Mouse (Mus musculus) heart, adult 11 months (tissue): ENCODE results near the gene Slc6a6.
A peak's percentile ranks its signal among the peaks of the same experiment; 100 is the strongest.

Experiments used
- DNase-seq: peaks from one replicate; pipeline ENCODE4 v3.0.0; 2022

Slc6a6 gene

DNA sequence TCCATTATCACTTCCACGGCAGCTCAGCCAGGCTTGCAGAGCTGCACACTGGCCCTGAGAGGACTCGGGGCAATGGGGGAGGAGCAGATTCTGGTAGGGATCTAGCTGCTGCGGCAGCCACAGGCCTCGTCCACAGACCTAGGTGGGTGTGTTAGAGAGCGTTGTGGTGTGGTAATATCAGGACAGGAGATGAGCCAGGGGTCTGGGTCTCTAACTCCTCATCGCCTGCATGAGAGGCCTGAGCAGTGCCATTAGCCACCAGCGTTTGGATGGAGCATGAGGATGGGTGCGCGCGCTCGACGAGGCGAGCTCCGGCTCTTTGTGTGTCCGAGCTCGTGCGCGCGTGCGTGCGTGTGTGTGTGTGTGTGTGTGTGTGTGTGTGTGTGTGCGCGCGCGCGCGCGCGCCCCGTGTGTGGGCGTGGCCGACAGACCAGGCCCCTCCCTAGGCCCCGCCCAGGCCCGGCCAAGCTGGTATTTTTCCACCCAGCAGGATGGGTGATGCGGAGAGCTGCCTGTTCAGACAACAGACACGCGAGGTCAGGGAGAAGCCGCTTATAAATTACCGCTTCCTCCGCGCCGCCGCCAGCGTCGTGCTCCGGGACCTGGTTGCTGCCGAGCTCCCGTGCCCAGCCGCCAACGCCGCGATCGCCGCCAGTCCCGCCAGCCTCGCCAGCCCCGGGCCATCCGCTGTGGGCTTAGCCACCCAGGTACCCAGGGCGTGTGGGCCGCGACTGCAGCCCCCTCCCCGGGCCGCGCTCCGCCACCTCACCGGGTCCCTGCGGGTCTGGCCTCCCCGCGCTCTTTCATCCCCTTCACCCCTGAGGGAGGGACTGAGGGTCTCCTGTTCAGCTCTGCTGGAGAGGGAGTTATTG, at the start of gene Slc6a6:
Gene Slc6a6 (plus strand): TSS at position 452 of the 872 bp plus-strand sequence.
- peak; percentile 99 for DNase-seq

DNA sequence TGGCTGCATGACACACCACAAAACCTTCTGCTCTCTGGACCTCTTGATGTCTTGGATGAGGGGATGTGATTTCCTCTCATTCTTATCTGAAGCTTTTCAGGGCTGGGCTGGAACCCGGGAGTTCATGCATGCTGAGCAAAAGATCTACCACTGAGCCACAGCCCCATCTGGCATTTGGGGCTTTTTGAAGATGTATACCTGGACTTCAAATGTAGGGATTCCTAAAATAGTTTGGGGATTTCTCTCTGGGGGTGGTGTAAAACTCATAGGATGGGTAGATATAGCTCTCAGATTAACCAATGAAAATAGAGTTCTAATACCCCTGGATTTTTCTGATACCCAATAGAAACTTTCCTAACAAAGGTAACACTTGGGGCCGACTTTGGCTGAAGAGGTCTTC, 49.4 kb upstream of the Slc6a6 start:
- no peak for DNase-seq

DNA sequence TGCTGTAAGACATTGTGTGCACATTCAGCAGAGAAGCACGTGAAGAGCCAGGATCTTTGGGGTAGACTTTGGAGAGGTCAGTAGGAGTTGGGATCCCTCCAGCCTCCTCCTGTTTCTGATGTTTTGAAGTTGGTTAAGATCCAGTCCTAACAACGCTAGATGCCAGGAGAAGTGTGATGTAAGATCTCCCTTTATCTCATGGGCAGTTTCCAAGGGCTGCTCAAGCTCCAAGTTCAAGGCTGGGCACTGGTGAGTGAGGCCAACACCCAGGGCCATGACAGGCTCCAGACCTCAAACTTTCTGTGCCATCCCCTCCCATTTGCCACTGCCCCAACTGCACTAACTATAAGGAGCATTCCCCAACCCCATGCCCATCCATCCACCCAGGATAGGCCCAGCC, 49.0 kb upstream of the Slc6a6 start:
- no peak for DNase-seq

DNA sequence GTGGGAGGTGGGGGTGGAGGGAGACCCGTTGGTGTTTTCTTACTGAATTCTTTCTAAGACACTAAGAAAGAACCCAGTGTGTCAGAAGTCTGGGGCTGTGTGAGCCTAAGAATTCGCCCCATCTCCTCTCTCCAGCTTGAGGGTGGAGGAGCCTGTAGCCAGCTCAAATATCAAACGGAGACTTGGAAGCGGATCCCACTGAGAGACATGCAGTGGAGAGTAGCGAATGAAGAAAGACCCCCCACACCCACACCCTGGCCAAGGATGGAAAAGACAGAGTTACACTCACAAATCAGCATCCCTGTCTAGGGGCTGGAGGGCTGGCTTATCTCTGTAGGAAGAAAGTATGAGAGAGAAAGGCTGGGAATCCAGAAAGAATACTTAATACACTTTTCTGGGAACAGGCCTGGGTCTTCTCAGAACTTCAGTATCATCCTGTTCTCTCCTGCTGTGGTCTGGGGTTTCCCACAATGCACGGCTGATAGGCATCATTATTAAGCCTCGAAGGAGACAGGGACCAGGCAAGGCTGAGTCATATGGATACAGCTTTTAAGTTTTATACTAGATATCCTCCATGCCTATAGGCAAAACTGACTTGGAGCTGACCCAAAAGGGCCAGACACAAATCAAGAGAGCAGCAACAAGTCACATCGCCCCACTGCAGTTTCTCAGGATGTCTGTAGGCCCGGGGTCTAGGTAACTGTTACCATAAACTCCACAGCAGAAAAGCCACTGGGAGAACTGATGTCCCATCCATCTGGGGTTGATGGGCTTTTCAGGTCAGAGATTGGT, 45.5 kb upstream of the Slc6a6 start:
- no peak for DNase-seq

DNA sequence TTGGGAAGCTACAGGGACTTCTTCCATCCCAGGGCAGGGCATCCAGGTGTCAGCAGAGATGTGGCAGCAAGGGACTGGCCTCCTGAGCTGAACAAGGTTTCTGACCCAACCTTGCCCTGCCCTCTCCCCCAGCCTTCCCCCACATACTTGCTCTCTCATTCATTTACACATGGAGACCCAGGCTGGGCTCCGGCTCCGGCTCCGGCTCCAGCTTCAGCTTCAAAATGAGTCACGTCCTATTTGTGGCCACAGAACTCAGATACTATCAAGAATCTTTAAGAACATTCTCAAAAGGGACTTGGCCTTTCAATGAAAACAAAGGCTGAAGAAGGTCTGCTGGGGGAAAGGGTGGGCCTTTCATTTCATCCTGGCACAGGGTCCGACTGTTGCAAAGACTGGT, 40.8 kb upstream of the Slc6a6 start:
- no peak for DNase-seq

DNA sequence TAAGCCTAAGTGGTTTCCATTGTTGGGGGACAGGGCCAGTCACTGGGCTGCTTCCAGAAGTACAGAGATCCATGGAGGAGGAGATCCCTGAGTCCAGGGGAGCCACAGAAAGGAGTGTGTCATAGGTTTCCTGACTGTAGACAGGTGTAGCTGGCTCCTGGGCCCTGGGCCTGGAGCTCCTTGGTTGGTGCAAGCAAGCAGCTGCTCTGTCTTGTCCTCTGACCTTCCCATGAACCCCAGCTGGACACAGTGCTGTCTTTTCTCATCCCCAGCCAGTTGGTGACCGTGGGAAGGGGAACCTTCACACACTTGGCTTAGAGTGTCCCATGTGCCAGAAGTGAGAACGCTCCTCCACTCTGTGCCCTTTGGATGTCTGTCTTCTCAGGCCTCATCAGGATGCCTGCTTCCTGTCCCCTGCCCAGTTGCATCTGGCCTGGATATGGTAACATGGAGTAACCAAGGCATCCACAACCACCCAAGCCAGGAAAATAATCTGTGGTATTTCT, 40.4 kb upstream of the Slc6a6 start:
- DNase-seq, result no peak

DNA sequence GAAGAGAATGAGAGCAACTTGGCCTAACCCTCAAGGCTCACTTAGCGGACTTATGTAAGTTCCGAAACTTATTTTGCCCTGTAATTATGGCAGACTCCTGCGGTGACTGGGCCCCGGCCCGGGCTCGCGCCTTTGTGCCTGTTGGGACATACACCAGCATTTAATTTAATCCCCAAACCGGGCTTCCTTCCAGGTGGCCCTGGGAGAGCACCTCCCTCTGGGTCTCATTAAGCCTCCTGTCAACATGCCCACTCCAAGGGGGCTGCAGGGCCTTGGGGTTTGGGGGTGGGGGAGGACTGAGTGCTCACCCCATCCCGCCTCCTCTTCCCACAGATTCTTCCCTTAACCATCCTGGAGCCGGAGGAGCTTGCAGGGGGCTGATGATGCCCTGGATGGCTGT, 37.8 kb upstream of the Slc6a6 start:
- DNase-seq, result no peak

DNA sequence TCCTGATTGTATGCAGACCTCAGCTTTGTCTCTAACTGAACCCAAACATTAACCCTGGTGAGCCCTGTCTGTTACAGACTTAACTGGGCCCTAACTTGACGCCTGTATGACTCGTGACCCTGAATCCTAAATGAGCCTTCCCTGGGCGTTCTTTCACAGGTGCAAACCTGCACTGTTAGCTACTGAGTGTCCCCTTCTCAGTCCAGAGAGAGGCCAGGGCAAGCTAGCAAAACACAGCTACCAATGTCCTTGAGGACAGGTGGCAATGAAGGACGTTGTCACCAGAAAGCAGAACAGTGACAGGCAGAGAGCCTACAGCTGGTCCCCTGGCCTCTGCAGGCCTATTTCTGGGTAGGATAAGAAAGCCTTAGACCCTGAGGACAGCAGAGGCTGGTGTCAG, 37.0 kb upstream of the Slc6a6 start:
- DNase-seq, result no peak

DNA sequence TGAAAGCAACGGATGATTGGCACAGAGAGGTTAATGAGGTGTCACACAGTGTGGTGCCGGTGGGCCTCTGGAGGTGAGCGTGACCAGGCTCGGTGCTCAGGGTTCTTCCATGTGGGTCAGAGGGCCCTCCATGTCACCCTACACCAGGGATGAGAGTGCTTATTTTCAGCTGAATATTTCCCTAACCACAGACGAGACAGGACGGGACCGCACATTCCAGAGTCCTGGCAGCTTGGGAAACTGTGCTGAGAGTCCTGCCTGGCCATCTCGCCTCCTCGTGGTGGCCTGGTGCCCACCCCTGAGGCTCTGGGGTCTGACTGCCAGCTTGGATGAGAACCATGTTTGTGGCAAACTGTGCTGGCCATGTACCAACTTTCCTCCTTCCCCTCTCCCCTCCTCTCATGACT, 36.5 kb upstream of the Slc6a6 start:
- no peak for DNase-seq

DNA sequence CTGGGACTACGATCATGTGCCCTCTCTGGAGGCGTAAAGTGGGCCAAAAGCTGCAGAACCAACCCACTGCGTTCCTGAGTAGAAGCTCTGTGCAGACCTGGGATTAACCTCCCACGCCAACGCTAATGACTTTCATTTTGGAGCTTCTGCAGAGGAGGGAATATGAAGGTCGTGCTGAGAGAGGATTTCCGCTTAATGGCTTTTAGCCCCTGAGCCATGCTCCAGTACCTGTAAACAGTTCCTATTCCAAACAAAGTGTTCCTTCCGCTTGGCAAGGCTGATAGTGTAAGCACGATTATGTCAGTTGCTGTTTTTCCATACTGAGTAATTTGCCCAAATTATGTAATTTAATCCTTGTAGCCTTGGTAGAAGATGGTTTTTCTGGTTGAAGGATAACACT, 33.6 kb upstream of the Slc6a6 start:
- peak; percentile 92 for DNase-seq

DNA sequence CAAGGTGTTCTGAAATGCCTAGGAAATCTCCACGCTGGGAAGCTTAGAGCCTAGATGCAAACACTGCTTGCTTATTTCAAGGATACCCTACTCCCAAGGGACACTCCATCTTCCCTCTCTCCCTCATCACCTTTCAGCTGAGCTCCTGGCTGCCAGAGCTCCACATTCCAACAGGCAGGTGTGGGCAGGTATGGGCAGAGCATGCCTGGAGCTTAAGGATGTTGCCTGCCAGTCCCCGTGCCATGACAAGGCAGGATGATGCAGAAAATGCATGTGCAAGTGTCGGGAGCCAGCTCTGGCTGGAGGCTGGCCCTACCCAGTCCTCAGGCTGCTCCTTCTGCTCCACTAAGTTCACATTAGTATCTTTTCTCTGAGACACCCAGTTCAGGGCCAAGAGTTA, 31.6 kb upstream of the Slc6a6 start:
- DNase-seq, result no peak

DNA sequence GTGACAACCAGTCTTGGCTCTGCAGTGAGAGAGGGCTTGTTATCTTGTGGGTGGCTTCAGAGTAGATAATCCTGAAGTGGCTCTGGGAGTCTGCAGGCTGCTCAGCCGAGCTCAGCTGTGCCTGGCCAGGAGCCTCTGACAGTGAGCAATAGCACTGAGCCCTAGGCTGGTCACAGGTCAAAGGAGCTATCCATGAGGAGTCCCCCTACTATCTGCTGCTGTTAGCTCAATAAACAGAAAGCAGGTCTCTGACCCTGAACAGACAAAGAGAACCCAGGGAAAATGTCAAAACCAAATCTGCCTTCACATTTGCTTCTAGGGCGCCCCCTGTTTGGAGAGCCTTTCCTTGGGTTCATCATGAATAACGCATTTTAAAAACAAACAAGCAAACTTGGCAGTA, 28.6 kb upstream of the Slc6a6 start:
- no peak for DNase-seq

DNA sequence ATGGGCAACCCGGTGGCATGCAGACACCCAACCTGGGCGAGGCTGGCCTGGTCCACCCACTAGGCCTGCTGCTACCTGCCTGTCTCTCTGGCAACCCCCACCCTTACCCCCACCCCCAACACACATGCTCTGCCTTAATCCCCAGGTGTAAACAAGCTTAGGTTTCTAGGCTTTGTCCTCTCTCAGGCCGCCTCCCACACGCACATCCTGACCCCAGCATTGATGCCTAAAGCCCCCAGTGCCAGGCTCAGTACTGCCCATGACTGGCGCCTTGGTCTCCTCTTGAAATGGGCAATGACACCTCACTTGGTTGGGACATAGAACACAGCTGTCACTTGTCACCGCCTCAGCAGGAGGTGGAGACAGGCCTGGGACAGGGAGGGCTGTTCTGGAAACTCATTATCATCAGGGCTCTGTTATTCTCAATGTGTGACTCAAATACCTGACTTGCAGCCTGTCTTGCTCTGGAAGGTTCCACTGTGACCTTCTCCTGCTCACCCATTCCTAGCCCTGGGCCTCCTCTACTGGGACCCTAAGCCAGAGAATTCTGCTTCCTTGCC, 27.9 kb upstream of the Slc6a6 start:
- peak; percentile 91 for DNase-seq

DNA sequence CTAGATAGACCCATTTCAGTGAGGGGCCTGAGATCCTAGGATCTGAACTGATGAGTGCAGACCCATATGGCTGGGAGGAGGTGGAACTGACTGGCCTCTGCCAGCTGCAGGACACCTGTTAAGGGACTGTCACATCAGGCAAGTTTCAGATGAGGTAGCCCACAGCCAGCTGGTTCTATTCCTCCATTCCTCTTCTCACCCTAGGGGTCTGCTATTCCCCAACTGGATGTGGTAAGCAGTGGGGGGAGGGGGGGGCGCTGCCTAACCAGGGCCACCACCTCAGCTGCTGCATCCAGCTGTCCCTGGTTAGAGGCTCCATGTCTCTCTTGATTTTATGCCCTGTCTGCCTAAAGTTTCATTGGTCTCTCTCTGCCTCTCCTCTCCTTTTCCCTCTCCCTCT, 25.6 kb upstream of the Slc6a6 start:
- no peak for DNase-seq

DNA sequence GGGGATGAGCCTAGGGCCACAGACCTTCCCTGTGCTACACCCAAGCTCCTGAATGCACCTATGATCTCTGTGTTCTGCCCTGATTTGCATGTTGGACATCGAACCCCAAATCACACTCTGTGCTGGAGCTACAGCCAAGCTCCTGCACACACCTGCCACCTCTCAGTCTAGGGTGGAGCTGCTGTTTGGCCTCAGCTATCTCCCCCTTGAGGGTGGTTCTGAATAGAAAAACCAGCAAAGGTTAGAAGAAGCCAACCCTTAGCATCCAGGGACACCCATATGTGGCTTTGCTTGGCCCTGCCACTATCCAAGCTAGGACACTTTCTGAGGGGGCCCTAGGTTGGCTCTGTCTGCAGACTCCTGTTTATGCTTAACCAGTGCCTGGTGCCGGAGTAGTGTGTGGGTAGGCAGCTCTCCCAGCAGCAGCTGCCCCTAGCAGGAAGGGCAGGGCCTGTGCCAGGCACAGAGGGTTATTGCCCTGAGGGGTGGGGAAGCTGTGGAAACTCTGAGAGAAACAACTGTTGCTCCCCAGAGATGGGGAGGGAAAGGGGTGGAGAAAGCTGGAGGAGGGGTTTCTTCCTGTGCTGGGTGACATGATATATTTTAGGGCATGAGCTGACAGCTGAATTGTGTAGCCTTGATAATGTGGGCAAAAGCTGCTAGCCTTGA, 23.9 kb upstream of the Slc6a6 start:
- peak; percentile 95 for DNase-seq

DNA sequence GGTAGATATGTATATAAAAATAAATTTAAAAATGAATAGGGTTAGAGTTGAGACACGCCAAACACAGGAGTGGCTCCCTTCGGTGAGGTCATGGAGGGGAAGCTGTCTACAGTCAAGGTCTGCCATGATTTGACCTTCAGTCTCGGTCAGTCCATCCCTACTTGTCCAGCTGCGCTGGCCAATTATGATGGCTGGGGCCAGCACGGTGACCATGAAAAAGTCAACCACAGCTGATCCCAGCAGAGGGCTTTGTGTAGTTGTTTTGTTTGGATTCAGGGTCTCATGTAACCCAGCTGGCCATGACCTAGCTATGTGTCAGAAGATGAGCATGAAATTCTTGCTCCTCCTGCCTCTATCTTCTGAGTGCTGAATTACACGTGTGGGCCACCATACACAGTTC, 21.6 kb upstream of the Slc6a6 start:
- no peak for DNase-seq

DNA sequence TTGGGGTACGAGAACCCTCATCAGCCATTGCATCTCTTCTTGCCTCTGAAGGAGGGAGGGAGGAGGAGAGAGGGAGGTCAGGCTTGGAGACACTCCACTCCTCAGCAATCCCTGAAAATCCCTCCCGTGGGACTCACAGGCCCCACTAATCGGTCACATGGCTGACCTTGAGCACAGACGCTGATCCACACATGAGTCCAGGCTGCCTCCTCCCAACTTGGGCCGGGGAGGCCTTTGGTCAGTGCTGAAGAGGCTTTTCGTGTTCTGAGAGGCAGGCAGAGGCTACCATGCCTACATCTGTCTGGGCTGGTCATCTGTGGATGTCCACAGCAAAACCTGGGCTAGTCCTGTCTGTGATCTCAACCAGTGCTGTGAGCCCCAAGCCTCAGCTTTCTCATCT, 20.2 kb upstream of the Slc6a6 start:
- no peak for DNase-seq

DNA sequence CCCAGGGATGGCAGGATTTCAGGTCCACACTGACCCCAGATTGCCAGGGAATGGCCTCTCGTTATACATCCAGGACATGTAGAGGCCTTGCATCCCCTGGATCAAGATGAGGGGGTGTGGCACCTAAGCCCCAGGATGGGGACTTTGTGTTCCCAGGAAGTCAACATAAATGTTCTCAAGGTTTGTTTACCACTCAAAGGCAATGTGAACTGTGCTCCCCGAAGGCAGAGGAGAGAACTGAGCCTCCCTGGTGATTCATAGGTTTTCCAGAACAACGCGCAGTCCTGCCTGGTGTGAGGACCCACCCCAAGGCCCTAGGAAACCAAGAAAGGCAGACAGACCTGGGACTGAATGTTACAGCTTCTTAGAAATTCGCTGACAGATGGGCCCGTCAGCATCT, 18.6 kb upstream of the Slc6a6 start:
- DNase-seq, result no peak

DNA sequence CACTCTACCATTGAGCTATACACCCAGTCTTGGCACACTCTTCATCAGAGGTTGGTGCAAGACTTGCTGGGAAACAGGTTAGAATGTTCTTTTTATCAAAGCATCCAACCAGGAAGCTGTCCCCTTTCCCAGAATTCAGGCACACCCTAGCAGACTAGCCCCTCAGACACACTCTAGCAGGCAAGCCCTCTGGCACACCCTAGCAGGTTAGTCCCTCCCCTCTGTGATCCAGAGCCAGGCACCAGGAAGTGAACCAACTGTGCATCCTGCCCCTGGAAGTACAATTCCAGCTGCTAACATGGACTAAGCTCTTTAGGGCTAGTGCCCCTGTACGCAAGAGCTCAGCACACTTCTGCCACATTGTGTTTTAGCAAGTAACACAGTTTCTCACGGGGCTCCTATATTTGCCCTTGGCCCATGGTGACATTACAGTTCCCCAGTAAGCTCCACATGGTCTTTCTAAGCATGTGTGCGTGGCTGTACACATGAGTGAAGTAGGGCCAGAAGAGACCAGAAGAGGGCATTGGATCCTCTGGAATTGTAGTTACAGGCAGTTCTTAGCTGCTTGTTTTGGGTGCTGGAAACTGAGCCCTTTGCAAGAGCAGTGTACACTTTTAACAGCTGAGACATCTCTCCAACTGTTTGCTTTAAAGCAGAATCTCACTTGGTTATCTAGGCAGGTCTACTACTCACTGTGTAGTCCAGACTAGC, 17.7 kb upstream of the Slc6a6 start:
- no peak for DNase-seq

DNA sequence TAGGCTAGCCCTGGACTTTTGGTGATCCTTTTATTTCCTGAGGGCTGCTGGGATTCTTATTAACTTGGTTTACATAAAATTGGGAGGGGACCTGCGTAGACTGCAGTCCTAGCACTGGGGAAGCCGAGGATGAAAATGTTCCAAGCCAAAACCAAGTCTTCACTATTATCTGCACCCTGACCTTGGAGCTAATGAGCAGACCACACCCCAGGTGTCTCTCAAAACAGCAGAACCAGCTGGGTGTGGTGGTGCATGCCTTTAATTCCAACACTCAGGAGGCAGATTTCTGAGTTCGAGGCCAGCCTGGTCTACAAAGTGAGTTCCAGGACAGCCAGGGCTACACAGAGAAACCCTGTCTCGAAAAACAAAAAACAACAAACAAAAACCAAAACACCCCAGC, 16.7 kb upstream of the Slc6a6 start:
- no peak for DNase-seq

DNA sequence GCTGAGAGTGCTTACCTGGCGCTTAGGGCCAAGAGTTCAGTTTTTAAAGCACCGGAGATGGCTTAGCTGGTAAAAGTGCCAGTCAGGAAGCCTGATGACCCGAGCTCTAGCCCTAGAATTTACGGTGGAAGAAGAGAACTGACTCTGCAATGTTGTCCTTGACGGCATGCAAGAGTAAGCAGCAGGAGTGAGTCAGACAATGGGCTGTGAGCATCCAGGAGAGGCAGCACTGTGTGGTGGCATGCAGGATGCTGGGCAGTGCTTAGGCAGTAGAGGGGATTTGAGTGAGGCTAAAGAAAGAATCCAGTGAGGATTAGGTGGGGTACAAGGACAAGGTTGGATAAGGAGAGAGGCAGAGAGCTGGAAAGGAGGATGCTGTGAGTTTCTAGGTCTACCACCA, 15.6 kb upstream of the Slc6a6 start:
- DNase-seq, result no peak

DNA sequence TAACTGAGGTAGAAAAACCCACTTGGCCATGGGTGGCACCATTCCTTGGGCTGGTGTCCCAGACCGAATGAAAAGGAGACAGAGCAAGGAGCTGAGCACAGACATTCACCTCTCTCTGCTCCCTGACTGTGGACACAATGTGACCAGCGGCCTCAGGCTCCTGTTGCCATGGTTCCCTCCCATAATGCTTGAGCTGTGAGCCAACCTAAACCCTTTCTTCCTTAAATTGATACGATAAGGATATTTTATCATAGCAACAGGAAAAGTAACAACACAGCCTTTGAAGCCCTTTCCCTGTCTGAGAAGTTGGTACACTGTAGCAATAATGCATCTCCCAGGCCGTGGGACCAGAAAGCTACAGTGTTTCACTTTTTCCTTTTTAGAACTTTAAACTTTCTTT, 14.6 kb upstream of the Slc6a6 start:
- no peak for DNase-seq

DNA sequence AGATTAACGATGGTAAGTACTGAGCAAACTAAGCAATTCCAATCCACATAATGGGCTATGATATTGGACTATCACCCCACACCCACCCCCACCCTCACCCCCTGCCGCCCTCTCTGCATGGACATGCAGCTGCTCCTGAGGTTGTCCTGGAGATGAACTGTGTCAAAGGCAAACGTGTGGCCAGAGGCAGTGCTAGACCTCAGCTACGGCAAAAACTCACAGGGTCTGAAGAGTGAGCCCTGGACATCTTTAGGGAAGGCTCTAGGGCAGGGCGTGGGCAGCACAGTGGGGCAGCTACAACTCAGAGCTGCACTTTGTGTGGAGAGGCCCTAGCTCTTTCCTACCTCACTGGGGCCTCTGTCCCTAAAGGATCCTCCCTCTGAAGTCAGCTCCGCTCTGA, 13.6 kb upstream of the Slc6a6 start:
- no peak for DNase-seq
